Mouse (Mus musculus): ENCODE data around the gene Mical3. TPM values are rescaled to one million over a fixed set of nuclear protein-coding genes. Genes with fewer than 3 reads are reported as not detected.

The Mical3 gene
- polyA plus RNA-seq, 1 experiment from 2014 or later: 13.1 TPM

DNA sequence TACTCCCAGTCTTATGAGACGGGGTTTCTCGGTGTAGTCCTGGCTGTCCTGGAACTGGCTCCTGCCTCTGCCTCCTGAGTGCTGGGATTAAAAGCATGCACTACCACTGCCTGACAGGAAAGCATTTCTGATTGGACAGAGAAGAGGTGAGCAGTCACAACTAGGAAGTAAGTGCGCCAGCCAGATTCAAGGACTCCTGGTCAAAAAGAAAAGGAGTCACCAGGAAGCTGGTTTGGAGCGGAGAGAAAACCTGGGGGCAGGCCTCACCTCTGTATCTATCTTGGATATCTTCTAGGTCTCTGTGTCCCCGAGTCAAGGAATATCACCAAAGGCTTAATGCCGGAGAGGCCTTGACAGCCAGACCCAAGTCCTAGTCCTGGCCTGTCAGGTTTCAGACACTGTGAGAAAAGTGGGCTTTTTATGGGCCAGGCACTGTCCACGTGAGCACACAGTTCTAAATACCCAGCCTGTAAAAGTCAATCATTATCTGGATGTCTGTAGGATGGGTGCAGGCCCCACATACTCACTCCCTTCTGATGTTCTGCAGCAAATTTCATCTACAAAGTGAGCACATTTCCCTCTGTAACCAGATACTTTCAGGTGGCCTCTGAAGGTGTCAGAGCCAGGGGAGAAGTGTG is 190.2 kb downstream of the Mical3 start:
- no peak overlapping the region for H3K4me3 ChIP-seq (replicated peaks)
- no peak overlapping the region for H3K4me2 ChIP-seq
- no peaks in the 10 kb centered on the region for H3K27me3 ChIP-seq
- H3K36me3 ChIP-seq: peaks cover under 1% of the 10 kb centered on the region; the same call in 1 of the 2 replicates
- no peaks in the 10 kb centered on the region for H3K9me3 ChIP-seq (replicated peaks)
- no peak for ATAC-seq (replicated peaks; ENCODE audit: low FRiP score)
- H3K9ac ChIP-seq: no peak overlapping the region
- WGBS: 83% methylated on average over 7 of the region's 7 CpGs
- no peak overlapping the region for H3K27ac ChIP-seq
- 0 out of 2 replicates have a peak, but pooled peaks cover 2% of the 10 kb centered on the region for H3K4me1 ChIP-seq

- 85% methylated on average over 3 of the region's 3 CpGs for WGBS
- Histone ChIP-seq H3K4me2 (no peak overlapping the region), H3K27me3 (no peaks in the 10 kb centered on the region), H3K27ac (no peak overlapping the region), H3K4me3 (replicated peaks) (no peak overlapping the region), H3K9me3 (replicated peaks) (no peaks in the 10 kb centered on the region), H3K36me3 (peaks cover 2% of the 10 kb centered on the region; the same call in 1 of the 2 replicates), H3K4me1 (0 out of 2 replicates have a peak, but pooled peaks cover 2% of the 10 kb centered on the region), H3K9ac (no peak overlapping the region)
- no peak for ATAC-seq (replicated peaks; ENCODE audit: low FRiP score)
Measured at GRCm38 (mm10) chr6:120939783-120940182, 191.0 kb downstream of the Mical3 start.

GRCm38 (mm10) chr6:120938763-120939450 is 191.9 kb downstream of the Mical3 start:
- H3K27me3 ChIP-seq: no peaks in the 10 kb centered on the region
- H3K4me1 ChIP-seq: 0 out of 2 replicates have a peak, but pooled peaks cover 2% of the 10 kb centered on the region
- 87% methylated on average over 12 of the region's 12 CpGs for WGBS
- H3K36me3 ChIP-seq: peaks cover 11% of the 10 kb centered on the region
- no peaks in the 10 kb centered on the region for H3K9me3 ChIP-seq (replicated peaks)
- no peak overlapping the region for H3K9ac ChIP-seq
- H3K4me2 ChIP-seq: no peak overlapping the region
- no peak overlapping the region for H3K27ac ChIP-seq
- ATAC-seq (replicated peaks; ENCODE audit: low FRiP score): no peak
- no peak overlapping the region for H3K4me3 ChIP-seq (replicated peaks)

DNA sequence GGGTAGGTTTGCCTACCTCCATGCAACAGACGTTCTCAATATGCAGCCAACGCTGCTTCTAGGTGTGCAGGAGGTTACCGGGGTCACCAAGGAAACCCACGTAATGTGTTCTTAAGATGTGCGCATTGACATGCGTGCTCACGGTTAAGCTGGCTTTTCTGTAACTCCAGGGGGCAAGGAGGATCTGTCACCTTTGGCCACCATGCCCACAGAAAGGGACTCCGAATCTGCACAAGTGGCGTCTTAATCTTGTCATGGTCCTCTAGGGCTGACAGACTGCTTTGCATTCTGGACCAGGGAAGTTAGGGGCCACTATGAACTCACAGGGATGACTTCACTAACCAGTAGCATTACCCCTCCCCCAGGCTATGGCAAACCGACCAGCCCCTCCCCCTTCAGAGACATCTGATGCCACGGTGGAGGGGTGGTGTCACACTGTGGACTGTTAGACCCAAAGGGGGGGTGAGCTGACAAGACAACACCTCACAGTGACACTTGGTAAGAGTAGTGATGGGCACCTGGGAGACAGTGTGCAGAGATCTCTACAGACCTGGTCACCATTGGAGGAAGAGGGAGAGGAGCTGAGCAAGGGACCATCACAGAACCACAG is 192.7 kb downstream of the Mical3 start:
- Histone ChIP-seq H3K9me3 (replicated peaks) (no peaks in the 10 kb centered on the region), H3K4me2 (no peak overlapping the region), H3K36me3 (peaks cover 14% of the 10 kb centered on the region), H3K27ac (no peak overlapping the region), H3K4me1 (0 out of 2 replicates have a peak, but pooled peaks cover 2% of the 10 kb centered on the region), H3K4me3 (replicated peaks) (no peak overlapping the region), H3K9ac (no peak overlapping the region), H3K27me3 (no peaks in the 10 kb centered on the region)
- ATAC-seq (replicated peaks; ENCODE audit: low FRiP score): no peak
- 76% methylated on average over 11 of the region's 11 CpGs for WGBS

- peaks cover 22% of the 10 kb centered on the region for H3K36me3 ChIP-seq
- no peak for ATAC-seq (replicated peaks; ENCODE audit: low FRiP score)
Measured at GRCm38 (mm10) chr6:120937104-120937617, 193.6 kb downstream of the Mical3 start.

GRCm38 (mm10) chr6:120934176-120934575 is 196.6 kb downstream of the Mical3 start:
- H3K4me3 ChIP-seq (replicated peaks): no peak overlapping the region
- H3K4me2 ChIP-seq: no peak overlapping the region
- no peak overlapping the region for H3K27ac ChIP-seq
- H3K27me3 ChIP-seq: no peaks in the 10 kb centered on the region
- no peaks in the 10 kb centered on the region for H3K9me3 ChIP-seq (replicated peaks)
- H3K4me1 ChIP-seq: 0 out of 2 replicates have a peak, but pooled peaks cover 2% of the 10 kb centered on the region
- ATAC-seq (replicated peaks; ENCODE audit: low FRiP score): no peak
- H3K9ac ChIP-seq: no peak overlapping the region
- H3K36me3 ChIP-seq: peaks cover 31% of the 10 kb centered on the region
- WGBS: 68% methylated on average over 4 of the region's 4 CpGs

More at GRCm38 (mm10) chr6:120937104-120937617, 193.6 kb downstream of the Mical3 start:
- Histone ChIP-seq H3K27me3 (no peaks in the 10 kb centered on the region), H3K4me1 (0 out of 2 replicates have a peak, but pooled peaks cover 2% of the 10 kb centered on the region), H3K4me2 (no peak overlapping the region), H3K9ac (no peak overlapping the region), H3K9me3 (replicated peaks) (no peaks in the 10 kb centered on the region), H3K4me3 (replicated peaks) (no peak overlapping the region), H3K27ac (no peak overlapping the region)
- 82% methylated on average over 16 of the region's 16 CpGs for WGBS

- no peaks in the 10 kb centered on the region for H3K9me3 ChIP-seq (replicated peaks)
- WGBS: 89% methylated on average over 7 of the region's 7 CpGs
- ATAC-seq (replicated peaks; ENCODE audit: low FRiP score): no peak
- no peak overlapping the region for H3K27ac ChIP-seq
- 0 out of 2 replicates have a peak, but pooled peaks cover 2% of the 10 kb centered on the region for H3K4me1 ChIP-seq
- H3K4me3 ChIP-seq (replicated peaks): no peak overlapping the region
- H3K4me2 ChIP-seq: no peak overlapping the region
- no peaks in the 10 kb centered on the region for H3K27me3 ChIP-seq
- peaks cover 31% of the 10 kb centered on the region for H3K36me3 ChIP-seq
- no peak overlapping the region for H3K9ac ChIP-seq
Measured at GRCm38 (mm10) chr6:120933670-120934069, 197.1 kb downstream of the Mical3 start.

- no peak overlapping the region for H3K27ac ChIP-seq
- H3K9me3 ChIP-seq (replicated peaks): no peaks in the 10 kb centered on the region
- no peak overlapping the region for H3K4me3 ChIP-seq (replicated peaks)
- no peak overlapping the region for H3K4me2 ChIP-seq
- H3K9ac ChIP-seq: no peak overlapping the region
- 82% methylated on average over 12 of the region's 12 CpGs for WGBS
- ATAC-seq (replicated peaks; ENCODE audit: low FRiP score): no peak
- no peaks in the 10 kb centered on the region for H3K27me3 ChIP-seq
- H3K4me1 ChIP-seq: peaks cover 4% of the 10 kb centered on the region; the same call in 1 of the 2 replicates
- peaks cover 31% of the 10 kb centered on the region for H3K36me3 ChIP-seq
Measured at GRCm38 (mm10) chr6:120932597-120932996, 198.2 kb downstream of the Mical3 start.

GRCm38 (mm10) chr6:120930450-120931306 is 200.1 kb downstream of the Mical3 start:
- Histone ChIP-seq H3K9ac (no peak overlapping the region), H3K4me3 (replicated peaks) (no peak overlapping the region), H3K9me3 (replicated peaks) (no peaks in the 10 kb centered on the region), H3K36me3 (peaks cover 31% of the 10 kb centered on the region), H3K27me3 (no peaks in the 10 kb centered on the region), H3K4me2 (no peak overlapping the region), H3K27ac (no peak overlapping the region), H3K4me1 (peaks cover 4% of the 10 kb centered on the region; the same call in 1 of the 2 replicates)
- ATAC-seq (replicated peaks; ENCODE audit: low FRiP score): no peak
- 82% methylated on average over 6 of the region's 6 CpGs for WGBS

- no peaks in the 10 kb centered on the region for H3K27me3 ChIP-seq
- no peak overlapping the region for H3K27ac ChIP-seq
- no peaks in the 10 kb centered on the region for H3K9me3 ChIP-seq (replicated peaks)
- H3K9ac ChIP-seq: no peak overlapping the region
- H3K4me1 ChIP-seq: peaks cover 4% of the 10 kb centered on the region; the same call in 1 of the 2 replicates
- 24% methylated on average over 1 of the region's 1 CpGs for WGBS
- H3K4me3 ChIP-seq (replicated peaks): no peak overlapping the region
- no peak for ATAC-seq (replicated peaks; ENCODE audit: low FRiP score)
- H3K4me2 ChIP-seq: no peak overlapping the region
- peaks cover 25% of the 10 kb centered on the region for H3K36me3 ChIP-seq
Measured at GRCm38 (mm10) chr6:120929421-120929820, 201.4 kb downstream of the Mical3 start.

DNA sequence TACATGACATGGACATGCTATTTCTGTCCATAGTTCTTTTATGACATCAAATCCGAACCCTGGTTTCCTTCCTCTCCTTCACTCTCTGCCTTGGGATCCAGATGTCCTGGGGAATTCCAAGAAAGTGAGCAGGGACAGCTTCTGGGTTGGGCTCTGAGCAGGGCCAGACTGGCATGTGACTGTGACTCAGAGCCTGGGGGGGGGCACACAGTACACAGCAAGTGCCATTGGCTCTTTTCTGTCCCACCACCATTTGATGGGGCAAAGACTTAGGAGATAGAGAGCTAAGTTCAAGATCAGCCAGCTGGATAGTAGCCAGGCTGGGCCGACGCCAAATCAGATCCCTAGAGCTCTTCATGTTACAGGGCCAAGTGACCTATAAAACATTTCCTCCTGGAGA is 203.0 kb downstream of the Mical3 start:
- Histone ChIP-seq H3K9me3 (replicated peaks) (no peaks in the 10 kb centered on the region), H3K4me2 (no peak overlapping the region), H3K4me3 (replicated peaks) (no peak overlapping the region), H3K36me3 (peaks cover 15% of the 10 kb centered on the region), H3K9ac (no peak overlapping the region), H3K27me3 (no peaks in the 10 kb centered on the region), H3K4me1 (peaks cover 4% of the 10 kb centered on the region; the same call in 1 of the 2 replicates), H3K27ac (no peak overlapping the region)
- WGBS: 56% methylated on average over 3 of the region's 3 CpGs
- no peak for ATAC-seq (replicated peaks; ENCODE audit: low FRiP score)
